Mouse (Mus musculus): Measurements from ENCODE around the gene Fmr1nb.
"Not testable (repeated sequence)": the region's sequence is repeated elsewhere in the genome, so short reads cannot be mapped to it uniquely, and the experiment has no call there.

Fmr1nb gene

DNA sequence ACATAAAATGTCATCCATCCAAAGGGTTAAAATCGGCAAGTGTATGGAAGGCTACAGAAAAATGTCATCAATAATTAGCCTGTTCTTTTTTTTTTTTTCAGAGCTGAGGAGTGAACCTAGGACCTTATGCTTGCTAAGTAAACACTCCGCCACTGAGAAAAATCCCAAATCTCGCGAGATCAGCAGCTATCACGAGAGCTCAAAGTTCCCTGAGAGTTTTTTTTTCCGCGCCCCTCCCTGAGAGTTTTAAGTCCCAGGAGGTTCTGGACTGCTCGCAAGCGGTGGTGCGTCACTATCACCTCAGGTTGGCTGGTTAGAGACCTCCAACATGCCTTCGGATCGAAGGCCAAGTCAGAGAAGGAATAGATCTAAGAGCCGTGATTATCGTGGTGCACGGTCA is at the start of gene Fmr1nb:
TSS of gene Fmr1nb (plus strand) at position 234 of the 400 bp plus-strand sequence.
- no peak for DNase-seq (ENCODE audit: low read depth, low spot score)

DNA sequence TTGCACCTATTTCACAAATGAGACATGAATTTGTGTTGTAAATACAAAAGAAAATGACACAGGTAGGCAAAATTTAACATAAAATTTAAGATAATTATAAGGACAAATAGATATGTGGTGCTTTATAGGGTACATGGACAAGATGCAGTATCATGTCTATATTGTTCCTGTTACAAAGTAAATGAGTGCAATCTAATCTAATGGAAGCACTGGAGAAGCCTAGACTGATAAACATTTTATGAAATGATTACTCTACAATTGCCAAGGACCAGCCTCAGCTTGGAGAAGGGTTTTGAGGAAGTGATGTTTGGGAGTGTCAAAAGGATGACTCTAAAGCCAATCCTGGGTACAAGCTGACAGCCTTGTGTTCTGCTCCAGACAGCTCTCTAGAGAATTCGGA is 24.7 kb upstream of the Fmr1nb start:
- no peak for DNase-seq (ENCODE audit: low read depth, low spot score)

DNA sequence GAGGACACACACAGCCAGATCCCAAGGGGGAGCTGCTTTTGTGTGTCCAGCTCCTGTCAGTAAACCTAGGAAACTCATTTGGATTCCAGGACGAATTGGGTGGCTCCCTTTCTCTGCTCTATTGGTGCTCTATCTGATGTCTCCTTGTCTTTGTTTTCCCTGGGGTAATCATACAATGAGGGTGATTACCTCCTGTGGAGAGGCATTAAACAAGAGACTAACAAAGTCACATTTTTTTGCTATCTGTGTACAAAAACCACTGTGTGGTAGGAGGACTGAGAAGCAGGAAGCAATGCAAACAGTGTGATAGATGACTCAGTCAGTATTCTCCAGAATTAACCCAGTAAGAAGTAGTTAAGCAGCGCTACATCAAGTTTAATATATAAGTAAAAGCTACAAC is 21.6 kb upstream of the Fmr1nb start:
- DNase-seq (ENCODE audit: low read depth, low spot score), result no peak

DNA sequence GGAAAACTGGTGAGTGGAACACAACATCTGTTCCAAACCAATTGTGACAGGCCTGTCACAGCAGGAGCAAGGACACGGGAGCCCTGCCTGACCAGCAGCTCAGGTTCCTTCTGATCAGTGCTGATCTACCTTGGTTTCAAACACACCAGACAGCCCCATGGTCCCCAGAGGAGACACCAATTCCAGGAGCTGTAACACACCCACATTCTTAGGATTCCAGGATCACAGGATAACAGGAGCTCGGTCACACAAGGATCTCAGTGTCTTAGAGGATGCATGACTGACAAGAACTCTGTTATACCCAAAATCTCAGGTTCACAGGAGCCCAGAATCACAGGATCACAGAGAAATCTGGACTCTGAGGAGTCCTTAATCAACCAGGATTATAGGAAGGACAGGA is 58.8 kb downstream of the Fmr1nb start:
- not testable (repeated sequence) for DNase-seq (ENCODE audit: low read depth, low spot score)

DNA sequence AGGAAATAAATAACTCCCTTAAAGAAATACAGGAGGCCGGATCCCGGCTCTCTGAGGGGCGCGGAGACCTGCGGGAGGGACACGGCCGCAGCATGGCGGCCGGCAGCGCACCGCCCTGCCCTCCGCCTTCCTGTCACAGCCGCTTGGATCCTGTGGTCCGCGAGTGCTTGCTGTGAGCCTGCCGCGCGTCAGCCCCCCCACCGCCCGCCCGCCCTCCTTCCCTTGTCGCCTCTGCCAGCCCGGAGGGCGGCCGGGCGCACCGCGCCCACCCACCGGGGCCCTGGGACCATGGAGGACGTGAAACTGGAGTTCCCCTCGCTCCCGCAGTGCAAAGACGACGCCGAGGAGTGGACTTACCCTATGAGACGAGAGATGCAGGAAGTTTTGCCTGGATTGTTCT is 59.4 kb downstream of the Fmr1nb start, which contains the start of gene Gm14698:
TSS of gene Gm14698 (plus strand) at position 35 of the 400 bp plus-strand sequence.
- peak; percentile 1 for DNase-seq (ENCODE audit: low read depth, low spot score)

DNA sequence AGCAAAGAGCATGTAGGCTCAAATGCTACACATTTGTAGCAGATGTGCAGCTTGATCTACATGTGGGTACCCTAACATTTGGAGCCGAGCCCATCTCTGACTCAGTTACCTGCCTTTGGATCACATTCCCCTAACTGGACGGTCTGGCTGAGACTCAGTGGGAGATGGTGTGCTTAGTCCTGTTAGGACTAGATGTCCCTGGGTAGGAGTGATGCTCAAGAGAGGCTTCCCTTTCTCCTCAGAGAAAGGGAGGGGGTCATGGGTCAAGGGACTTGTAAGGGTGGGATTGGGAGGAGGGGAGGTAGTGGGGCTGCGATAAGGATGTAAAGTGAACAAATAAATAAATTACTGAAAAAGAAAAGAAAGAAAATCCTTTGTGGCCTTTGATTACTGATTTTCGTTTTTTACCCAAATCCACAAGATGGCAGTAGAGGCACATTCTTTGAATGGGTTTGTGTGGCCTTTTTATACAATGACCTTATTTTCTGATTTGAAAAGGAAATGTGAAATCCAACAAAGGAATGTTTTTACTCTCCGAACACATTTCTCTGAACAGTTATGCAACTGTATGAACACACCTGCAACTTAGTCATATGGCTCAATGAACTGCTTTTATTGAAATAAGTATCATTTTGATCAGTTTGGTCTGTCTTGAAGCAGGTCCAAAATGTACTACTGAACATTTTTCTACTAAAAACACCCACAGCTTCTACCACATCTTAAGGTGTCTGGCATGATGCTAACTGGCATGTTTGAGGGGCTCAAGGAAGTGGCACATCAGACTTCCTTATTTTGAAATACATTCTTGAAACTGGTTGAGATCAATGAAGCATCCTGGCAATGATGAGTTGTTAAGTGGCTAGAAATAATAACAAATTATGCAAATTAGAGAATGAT is 78.2 kb downstream of the Fmr1nb start:
- peak; percentile 47 for DNase-seq (ENCODE audit: low read depth, low spot score)

All from brain, adult 2 months (tissue).